Mouse (Mus musculus) liver, embryonic 15.5 days (tissue): Measurements from ENCODE around the gene Fcgr3. TPM values are rescaled to one million over a fixed set of nuclear protein-coding genes. Genes with fewer than 3 reads are reported as not detected.

Experiments used
- ATAC-seq: fragments of 200-750 bp; cut with Nextera tagmentation; 2 replicates; pipeline ENCODE4 v1.8.0; 2017; ENCODE audit warnings: moderate number of reproducible peaks, mild to moderate bottlenecking, moderate library complexity; ENCODE audit not compliant: insufficient read depth
- H3K27ac ChIP-seq: fragments of 300-500 bp; sonication (generic); replicated peaks from 2 replicates; pipeline ENCODE4 v1.5.1; 2015; ENCODE audit warnings: mild to moderate bottlenecking, inconsistent platforms
- H3K27me3 ChIP-seq: fragments of 300-500 bp; sonication (generic); 2 replicates; pipeline ENCODE4 v1.6.1; 2015; ENCODE audit warnings: mild to moderate bottlenecking, inconsistent platforms
- H3K36me3 ChIP-seq: fragments of 300-500 bp; sonication (generic); replicated peaks from 2 replicates; pipeline ENCODE4 v1.6.1; 2015; ENCODE audit warnings: moderate library complexity, mild to moderate bottlenecking, inconsistent platforms
- H3K4me1 ChIP-seq: fragments of 300-500 bp; sonication (generic); replicated peaks from 2 replicates; pipeline ENCODE4 v1.6.1; 2015; ENCODE audit warnings: inconsistent platforms
- H3K4me2 ChIP-seq: fragments of 300-500 bp; sonication (generic); 2 replicates; pipeline ENCODE4 v1.6.1; 2015; ENCODE audit warnings: moderate library complexity, mild to moderate bottlenecking, inconsistent platforms
- H3K4me3 ChIP-seq: fragments of 300-500 bp; sonication (generic); replicated peaks from 2 replicates; pipeline ENCODE4 v1.5.1; 2015; ENCODE audit warnings: mild to moderate bottlenecking, inconsistent platforms
- H3K9ac ChIP-seq: fragments of 300-500 bp; sonication (generic); 2 replicates; pipeline ENCODE4 v1.6.1; 2015; ENCODE audit warnings: moderate library complexity, mild to moderate bottlenecking, inconsistent platforms
- H3K9me3 ChIP-seq: fragments of 300-500 bp; sonication (generic); replicated peaks from 2 replicates; pipeline ENCODE4 v1.6.1; 2016; ENCODE audit warnings: inconsistent platforms
- WGBS: fragments of 180-500 bp; shearing (Covaris S2); methylation state at CpG from one replicate; pipeline ENCODE4 v1.1.7; 2015; ENCODE audit warnings: mixed read lengths; ENCODE audit not compliant: insufficient replicate concordance; 5-methylcytosine and 5-hydroxymethylcytosine counted together
- polyA plus RNA-seq: library from polyadenylated mRNA; unstranded; fragments of >200 nt; fragmentation: Nextera tagmentation; extraction: Ambion mirVana; gene quantifications from 2 replicates; pipeline ENCODE4 v1.2.1, GENCODE M21; 2015

Fcgr3 gene
- polyA plus RNA-seq, 1 experiment from 2014 or later: 27.2 TPM

DNA sequence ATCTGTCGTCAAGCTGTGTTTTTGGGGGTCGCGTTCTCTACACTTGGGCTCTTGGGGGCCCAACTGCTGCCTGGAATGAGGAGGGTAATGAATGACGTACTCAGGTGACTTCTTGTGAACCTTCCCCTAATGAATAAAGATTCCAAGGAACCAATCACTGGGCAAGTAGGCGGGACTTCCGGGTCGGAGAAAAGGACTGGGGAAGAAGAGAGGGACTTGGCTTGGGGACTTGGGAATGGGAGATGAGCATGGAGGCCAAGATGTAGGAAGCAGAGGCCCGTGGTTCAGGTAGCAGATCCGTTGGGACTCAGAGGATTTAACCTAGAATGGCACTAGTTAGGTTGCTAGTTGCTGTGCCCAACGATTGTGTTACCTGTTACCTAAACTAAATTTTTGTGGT lies 15.5 kb downstream of the Fcgr3 start:
- Histone ChIP-seq H3K9ac (no peak overlapping the region), H3K27ac (no peak overlapping the region), H3K4me3 (no peak overlapping the region), H3K36me3 (no peaks in the 10 kb centered on the region), H3K9me3 (no peaks in the 10 kb centered on the region), H3K27me3 (no peaks in the 10 kb centered on the region), H3K4me2 (no peak overlapping the region), H3K4me1 (peaks cover 10% of the 10 kb centered on the region; the same call in 1 of the 2 replicates)
- no peak for ATAC-seq
- WGBS: 66% methylated on average over 10 of the region's 10 CpGs

DNA sequence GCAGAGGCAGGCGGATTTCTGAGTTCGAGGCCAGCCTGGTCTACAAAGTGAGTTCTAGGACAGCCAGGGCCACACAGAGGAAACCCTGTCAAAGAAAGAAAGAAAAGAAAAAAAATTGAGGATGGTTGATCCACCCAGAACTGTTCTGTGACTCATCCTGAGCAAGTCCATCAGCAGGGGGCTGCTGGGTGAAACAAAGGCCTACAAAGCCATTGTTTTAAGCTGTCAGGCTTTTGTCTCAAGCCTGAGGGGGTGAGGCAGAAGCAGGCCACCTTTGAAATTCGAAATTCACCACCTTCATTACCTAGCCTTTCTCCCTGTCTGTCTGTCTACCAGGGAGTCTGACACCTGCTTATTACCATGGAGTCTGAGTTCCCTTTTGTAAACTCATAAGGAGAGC lies 18.2 kb downstream of the Fcgr3 start:
- Histone ChIP-seq H3K9ac (no peak overlapping the region), H3K27me3 (no peaks in the 10 kb centered on the region), H3K4me2 (no peak overlapping the region), H3K36me3 (no peaks in the 10 kb centered on the region), H3K9me3 (no peaks in the 10 kb centered on the region), H3K4me3 (no peak overlapping the region), H3K4me1 (peaks cover 15% of the 10 kb centered on the region), H3K27ac (no peak overlapping the region)
- ATAC-seq: no peak
- WGBS: 69% methylated on average over 3 of the region's 3 CpGs

DNA sequence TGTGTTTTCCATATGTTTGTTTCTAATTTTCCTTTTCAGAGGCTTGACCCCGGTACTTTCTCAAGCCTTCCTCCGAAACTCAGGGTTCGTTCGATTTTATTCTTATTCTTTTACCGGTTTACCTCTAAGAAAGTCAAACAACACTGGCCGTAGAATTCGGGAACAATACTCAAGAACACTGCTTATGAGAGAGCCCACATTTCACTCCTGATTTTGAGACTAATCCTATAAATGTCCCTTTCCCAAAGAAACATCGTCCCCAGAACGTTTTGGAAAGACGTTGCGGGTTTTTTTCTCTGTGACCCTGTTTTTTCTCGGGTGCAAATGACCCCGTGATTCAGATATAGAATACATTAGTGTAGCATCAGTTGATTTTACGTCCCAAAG lies 19.7 kb downstream of the Fcgr3 start:
- H3K9ac ChIP-seq: peak overlapping the region; percentile 4; the same call in 1 of the 2 replicates
- peaks cover 4% of the 10 kb centered on the region; the same call in 1 of the 2 replicates for H3K27me3 ChIP-seq
- peak overlapping the region; percentile 72 for H3K4me3 ChIP-seq
- H3K36me3 ChIP-seq: no peaks in the 10 kb centered on the region
- H3K4me2 ChIP-seq: peak overlapping the region; percentile 82
- ATAC-seq: 0 out of 2 replicates have a peak, but pooled peaks have one; percentile 1
- no peaks in the 10 kb centered on the region for H3K9me3 ChIP-seq
- WGBS: 8% methylated on average over 14 of the region's 14 CpGs
- peaks cover 17% of the 10 kb centered on the region for H3K4me1 ChIP-seq
- no peak overlapping the region for H3K27ac ChIP-seq

DNA sequence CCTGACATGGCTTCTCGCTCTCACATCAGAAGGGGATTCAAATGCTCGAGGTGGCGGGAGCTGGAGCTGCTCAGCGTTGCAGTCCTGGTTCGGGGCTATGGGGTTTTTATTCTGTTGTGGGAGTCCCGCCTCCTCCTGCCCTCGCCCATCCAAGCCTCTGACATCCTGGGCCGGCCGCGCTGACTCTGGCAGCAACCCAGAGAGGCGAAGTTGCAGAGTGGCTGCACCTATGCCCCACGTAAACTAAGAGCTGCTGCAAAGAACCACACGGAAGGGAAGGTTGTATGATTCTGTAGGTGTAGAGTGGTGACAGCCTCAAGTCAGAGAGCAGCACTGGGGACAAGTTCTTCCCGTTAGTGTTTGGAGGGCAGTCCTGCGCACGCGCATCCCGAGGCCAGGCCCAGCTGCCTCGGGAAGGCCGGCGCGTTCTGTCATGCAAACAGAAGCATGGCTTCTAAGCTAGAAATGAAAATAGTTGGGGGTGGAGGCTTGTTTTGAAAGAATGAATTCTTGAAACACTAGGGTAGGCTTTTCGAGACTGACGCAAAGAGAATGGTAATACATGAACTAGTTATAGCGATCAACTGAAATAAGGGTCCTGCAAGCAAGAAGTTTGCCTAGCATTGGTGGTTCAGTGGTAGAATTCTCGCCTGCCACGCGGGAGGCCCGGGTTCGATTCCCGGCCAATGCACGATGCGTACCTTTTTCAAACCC lies 20.2 kb downstream of the Fcgr3 start:
- Histone ChIP-seq H3K36me3 (no peaks in the 10 kb centered on the region), H3K9me3 (no peaks in the 10 kb centered on the region), H3K27me3 (peaks cover 6% of the 10 kb centered on the region; the same call in 1 of the 2 replicates), H3K27ac (peak overlapping the region; percentile 92), H3K4me1 (peaks cover 18% of the 10 kb centered on the region), H3K4me2 (peak overlapping the region; percentile 82), H3K4me3 (peak overlapping the region; percentile 72), H3K9ac (peak overlapping the region; percentile 60)
- peak; percentile 93 for ATAC-seq
- under 1% methylated on average over 33 of the region's 33 CpGs for WGBS

DNA sequence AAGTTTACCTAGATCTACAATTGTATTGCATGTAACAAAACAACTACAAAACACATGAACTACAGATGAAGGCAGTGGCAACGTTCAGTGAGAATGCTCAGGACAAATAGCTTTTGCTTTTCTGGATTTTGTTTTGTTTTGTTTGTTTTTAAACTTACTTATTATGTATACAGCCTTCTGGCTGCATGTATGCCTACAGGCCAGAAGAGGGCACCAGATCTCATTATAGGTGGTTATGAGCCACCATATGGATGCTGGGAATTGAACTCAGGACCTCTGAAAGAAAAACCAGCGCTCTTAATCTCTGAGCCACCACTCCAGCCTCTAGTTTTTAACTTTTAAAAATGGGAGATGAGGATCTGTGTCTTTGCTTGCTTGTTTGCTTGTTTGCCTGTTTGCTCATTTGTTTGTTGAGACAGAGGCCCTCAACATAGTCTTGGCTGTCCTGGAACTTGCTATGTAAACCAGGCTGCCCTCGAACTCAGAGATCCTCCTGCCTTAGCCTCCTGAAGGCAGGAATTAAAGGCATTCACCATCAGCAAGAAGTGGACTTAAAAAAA lies 21.1 kb downstream of the Fcgr3 start:
- peak overlapping the region; percentile 92; the same call in 1 of the 2 replicates for H3K27ac ChIP-seq
- peak overlapping the region; percentile 82 for H3K4me2 ChIP-seq
- no peaks in the 10 kb centered on the region for H3K36me3 ChIP-seq
- H3K9ac ChIP-seq: peak overlapping the region; percentile 60; the same call in 1 of the 2 replicates
- no peak for ATAC-seq
- peaks cover 6% of the 10 kb centered on the region; the same call in 1 of the 2 replicates for H3K27me3 ChIP-seq
- peak overlapping the region; percentile 72 for H3K4me3 ChIP-seq
- 60% methylated on average over 3 of the region's 3 CpGs for WGBS
- peaks cover 18% of the 10 kb centered on the region for H3K4me1 ChIP-seq
- no peaks in the 10 kb centered on the region for H3K9me3 ChIP-seq

DNA sequence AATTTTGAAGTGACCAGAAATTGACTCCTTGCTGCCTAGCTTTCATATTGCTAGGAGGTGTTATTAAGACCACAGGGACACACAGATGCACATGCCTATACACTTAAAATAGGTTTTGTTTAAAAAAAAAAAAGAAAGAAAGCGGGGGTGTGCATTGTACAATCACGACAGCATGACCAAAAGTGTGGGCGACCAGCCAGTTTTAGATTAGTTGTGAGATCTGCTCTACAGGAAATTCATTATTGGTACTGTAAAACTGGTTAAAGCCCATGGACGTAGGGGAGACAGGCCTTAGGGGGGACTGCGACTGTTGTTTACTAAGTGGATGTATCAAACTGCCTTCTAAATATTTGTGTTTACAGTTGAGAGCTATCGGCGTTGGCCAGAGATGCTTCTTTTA lies 24.9 kb downstream of the Fcgr3 start:
- ATAC-seq: no peak
- peaks cover 29% of the 10 kb centered on the region for H3K4me1 ChIP-seq
- WGBS: 70% methylated on average over 7 of the region's 7 CpGs
- H3K4me3 ChIP-seq: no peak overlapping the region
- no peaks in the 10 kb centered on the region for H3K36me3 ChIP-seq
- no peak overlapping the region for H3K27ac ChIP-seq
- H3K9ac ChIP-seq: no peak overlapping the region
- peaks cover 17% of the 10 kb centered on the region for H3K27me3 ChIP-seq
- H3K4me2 ChIP-seq: no peak overlapping the region
- no peaks in the 10 kb centered on the region for H3K9me3 ChIP-seq

DNA sequence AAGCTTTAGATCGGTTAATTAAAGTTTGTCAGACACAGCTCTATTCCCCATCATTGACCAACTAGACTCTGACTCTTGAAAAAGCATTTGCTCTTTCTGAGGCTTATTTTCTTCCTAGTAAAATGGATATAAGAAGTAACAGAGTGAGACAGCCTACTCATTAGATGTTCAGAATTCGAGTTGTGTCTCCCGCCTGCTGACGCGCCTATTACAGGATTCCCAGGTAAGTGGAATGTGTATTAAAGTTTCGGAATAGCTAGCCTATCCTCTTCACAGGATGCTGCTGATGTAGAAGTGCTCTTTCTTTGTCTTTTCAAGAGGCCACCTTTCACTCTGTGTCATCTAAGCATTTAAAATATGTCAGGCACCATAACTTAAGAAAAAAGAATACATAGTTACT lies 25.6 kb downstream of the Fcgr3 start:
- Histone ChIP-seq H3K27me3 (peaks cover 17% of the 10 kb centered on the region), H3K9ac (no peak overlapping the region), H3K9me3 (no peaks in the 10 kb centered on the region), H3K27ac (no peak overlapping the region), H3K4me2 (no peak overlapping the region), H3K4me3 (no peak overlapping the region), H3K36me3 (no peaks in the 10 kb centered on the region), H3K4me1 (peaks cover 33% of the 10 kb centered on the region)
- no peak for ATAC-seq
- WGBS: 62% methylated on average over 6 of the region's 6 CpGs

DNA sequence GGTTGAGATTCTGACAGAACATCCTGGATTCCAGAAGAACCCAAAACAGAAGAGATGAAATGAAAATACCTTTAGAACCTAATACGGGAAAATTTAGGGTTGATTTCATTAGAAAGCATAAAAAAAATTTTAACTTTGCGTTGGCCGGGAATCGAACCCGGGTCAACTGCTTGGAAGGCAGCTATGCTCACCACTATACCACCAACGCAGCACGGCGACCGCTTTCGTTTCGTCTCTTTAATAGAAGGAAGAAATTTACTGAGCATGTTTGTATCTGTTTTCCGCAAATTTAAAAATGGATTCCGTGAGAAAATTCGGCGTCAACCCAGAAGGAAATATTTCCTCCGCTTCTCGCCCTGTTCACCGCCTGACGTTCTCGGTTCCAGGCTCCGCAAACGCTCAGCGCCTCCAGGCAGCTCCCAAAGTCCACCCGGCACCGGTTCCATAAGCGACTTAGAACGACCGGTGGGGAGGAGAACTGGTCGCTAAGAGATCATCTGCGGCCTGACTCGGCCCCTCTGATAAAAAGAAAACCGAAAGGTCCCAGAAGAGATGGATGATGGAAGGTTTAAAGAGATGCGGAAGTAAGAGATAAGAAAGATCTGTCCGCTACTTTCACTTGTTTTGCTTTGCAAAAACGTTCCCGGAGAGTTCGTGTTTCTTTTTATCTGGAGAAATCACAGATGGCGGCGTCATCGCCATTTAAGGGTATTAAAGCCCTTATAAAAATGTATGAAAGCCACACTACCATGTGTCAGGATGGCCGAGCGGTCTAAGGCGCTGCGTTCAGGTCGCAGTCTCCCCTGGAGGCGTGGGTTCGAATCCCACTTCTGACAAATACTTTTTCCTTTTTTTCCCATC lies 26.6 kb downstream of the Fcgr3 start:
- H3K27ac ChIP-seq: peak overlapping the region; percentile 79
- H3K4me3 ChIP-seq: peak overlapping the region; percentile 66
- peaks cover 37% of the 10 kb centered on the region for H3K4me1 ChIP-seq
- ATAC-seq: peak; percentile 70
- H3K4me2 ChIP-seq: peak overlapping the region; percentile 73
- WGBS: under 1% methylated on average over 47 of the region's 47 CpGs
- H3K9ac ChIP-seq: peak overlapping the region; percentile 65
- no peaks in the 10 kb centered on the region for H3K9me3 ChIP-seq
- no peaks in the 10 kb centered on the region for H3K36me3 ChIP-seq
- peaks cover 17% of the 10 kb centered on the region for H3K27me3 ChIP-seq

DNA sequence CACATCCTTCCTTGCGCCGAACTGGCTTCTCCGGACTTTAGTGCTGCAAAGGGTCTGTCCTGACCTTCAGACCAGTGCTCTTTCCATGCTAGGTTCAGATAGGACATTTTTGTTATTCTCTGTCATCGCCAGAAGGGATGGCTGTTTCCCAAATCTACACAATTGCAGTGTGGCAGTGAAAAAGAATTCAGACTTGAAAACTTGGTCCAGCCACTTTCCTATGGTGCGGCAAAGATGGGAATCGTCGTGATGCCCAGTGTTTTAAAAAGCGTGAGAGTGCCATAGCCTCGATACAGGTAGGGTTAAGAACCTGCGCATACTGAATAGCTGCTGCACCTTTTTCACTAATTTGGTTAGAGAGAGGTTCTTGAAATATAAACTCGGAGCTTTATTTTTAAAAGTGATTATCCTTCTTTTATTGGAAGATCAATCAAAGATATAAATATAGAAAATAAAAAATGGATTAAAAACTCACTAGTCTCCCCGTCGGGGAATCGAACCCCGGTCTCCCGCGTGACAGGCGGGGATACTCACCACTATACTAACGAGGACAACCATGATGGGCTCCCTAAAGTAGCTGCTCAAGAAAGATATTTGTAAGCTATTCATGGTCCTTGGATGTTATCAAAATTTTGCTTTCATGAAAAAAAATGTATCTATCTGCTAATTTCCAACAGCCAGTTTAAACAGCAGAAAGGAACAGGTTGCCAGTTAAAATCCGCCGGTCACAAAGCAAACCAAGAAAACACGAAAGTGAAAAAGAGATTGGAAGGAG lies 28.0 kb downstream of the Fcgr3 start:
- H3K27me3 ChIP-seq: peaks cover 25% of the 10 kb centered on the region
- peak overlapping the region; percentile 32; the same call in 1 of the 2 replicates for H3K9ac ChIP-seq
- H3K27ac ChIP-seq: peak overlapping the region; percentile 60; the same call in 1 of the 2 replicates
- H3K9me3 ChIP-seq: no peaks in the 10 kb centered on the region
- H3K4me1 ChIP-seq: peaks cover 51% of the 10 kb centered on the region
- 2% methylated on average over 22 of the region's 22 CpGs for WGBS
- H3K36me3 ChIP-seq: no peaks in the 10 kb centered on the region
- H3K4me3 ChIP-seq: peak overlapping the region; percentile 55
- peak overlapping the region; percentile 77 for H3K4me2 ChIP-seq
- peak; percentile 58 for ATAC-seq

DNA sequence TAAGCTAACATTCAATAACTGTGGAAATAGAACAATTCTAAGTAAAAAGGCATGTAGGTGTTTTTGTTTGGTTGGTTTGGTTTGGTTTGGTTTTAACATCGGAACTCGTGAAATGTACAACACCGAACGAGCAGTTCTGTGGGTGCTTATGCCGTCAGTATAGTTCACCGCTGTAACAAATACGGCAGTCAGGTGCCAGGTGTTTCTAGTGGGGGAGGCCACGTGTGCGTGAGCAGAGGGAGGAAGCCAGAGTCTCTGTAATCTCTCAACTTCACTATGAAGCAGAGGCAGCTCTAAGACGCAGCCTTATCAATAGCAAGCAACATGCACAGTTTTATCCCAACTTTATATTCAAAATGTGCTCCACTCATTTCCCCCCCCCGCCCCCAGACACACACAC lies 29.1 kb downstream of the Fcgr3 start:
- Histone ChIP-seq H3K36me3 (no peaks in the 10 kb centered on the region), H3K4me2 (peak overlapping the region; percentile 39), H3K27me3 (peaks cover 33% of the 10 kb centered on the region), H3K4me3 (0 out of 2 replicates have a peak overlapping the region, but pooled peaks have one; percentile 7), H3K4me1 (peaks cover 57% of the 10 kb centered on the region), H3K27ac (no peak overlapping the region), H3K9ac (no peak overlapping the region), H3K9me3 (no peaks in the 10 kb centered on the region)
- WGBS: 38% methylated on average over 11 of the region's 11 CpGs
- no peak for ATAC-seq
